Mouse (Mus musculus) lung, postnatal 0 days (tissue): ENCODE results near the gene Wdr66. TPM values are rescaled to one million over a fixed set of nuclear protein-coding genes. Genes with fewer than 3 reads are reported as not detected.

ENCODE experiments used
- ATAC-seq: fragments of 200-750 bp; cut with Nextera tagmentation; 2 replicates; pipeline ENCODE4 v1.8.0; 2017; ENCODE audit warnings: moderate library complexity
- DNase-seq: peaks from one replicate; pipeline ENCODE4 v3.0.0-alpha.2; 2016; ENCODE audit warnings: low spot score
- H3K27ac ChIP-seq: fragments of 300-500 bp; sonication (generic); 2 replicates; pipeline ENCODE4 v1.5.1; 2014; ENCODE audit warnings: antibody characterized with exemption, mild to moderate bottlenecking, low read length, mixed read lengths
- H3K27me3 ChIP-seq: fragments of 300-500 bp; sonication (generic); replicated peaks from 2 replicates; pipeline ENCODE4 v1.6.1; 2014; ENCODE audit warnings: low read length, mixed read lengths; ENCODE audit not compliant: insufficient read depth
- H3K36me3 ChIP-seq: fragments of 300-500 bp; sonication (generic); 2 replicates; pipeline ENCODE4 v1.6.1; 2014; ENCODE audit warnings: low read length, mixed read lengths; ENCODE audit not compliant: insufficient read depth
- H3K4me1 ChIP-seq: fragments of 300-500 bp; sonication (generic); 2 replicates; pipeline ENCODE4 v1.6.1; 2014; ENCODE audit warnings: antibody characterized with exemption, low read depth, low read length, mixed read lengths; ENCODE audit not compliant: insufficient read depth
- H3K4me2 ChIP-seq: fragments of 300-500 bp; sonication (generic); replicated peaks from 2 replicates; pipeline ENCODE4 v1.6.1; 2014; ENCODE audit warnings: low read depth, mild to moderate bottlenecking, low read length, moderate library complexity, mixed read lengths
- H3K4me3 ChIP-seq: fragments of 300-500 bp; sonication (generic); 2 replicates; pipeline ENCODE4 v1.5.1; 2014; ENCODE audit warnings: low read depth, low read length
- H3K9ac ChIP-seq: fragments of 300-500 bp; sonication (generic); replicated peaks from 2 replicates; pipeline ENCODE4 v1.6.1; 2014; ENCODE audit warnings: low read depth, mild to moderate bottlenecking
- H3K9me3 ChIP-seq: fragments of 300-500 bp; sonication (generic); 2 replicates; pipeline ENCODE4 v1.6.1; 2016; ENCODE audit warnings: low read length, mixed read lengths
- CTCF ChIP-seq: IDR thresholded peaks from 2 replicates; pipeline ENCODE4 v1.5.1; 2016; ENCODE audit warnings: antibody characterized with exemption, mild to moderate bottlenecking
- EP300 ChIP-seq: IDR thresholded peaks from 2 replicates; pipeline ENCODE4 v1.6.1; 2016; ENCODE audit warnings: antibody characterized with exemption, mild to moderate bottlenecking, control low read depth
- WGBS: fragments of 180-500 bp; shearing (Covaris S2); extraction: QIAGEN DNeasy Blood & Tissue Kit; methylation state at CpG from one replicate; pipeline ENCODE4 v1.1.7; 2014; 5-methylcytosine and 5-hydroxymethylcytosine counted together
- polyA plus RNA-seq: library from polyadenylated mRNA; unstranded; fragments of >200 nt; fragmentation: Nextera tagmentation; extraction: Ambion mirVana; gene quantifications from 2 replicates; pipeline ENCODE4 v1.2.1, GENCODE M21; 2015

The Wdr66 gene
- polyA plus RNA-seq, 1 experiment from 2014 or later, result 1.9 TPM

GRCm38 (mm10) chr5:123266909-123267308 lies 15.0 kb downstream of the Wdr66 start:
- 76% methylated on average over 3 of the region's 3 CpGs for WGBS
- Histone ChIP-seq H3K9ac (no peak overlapping the region), H3K9me3 (no peaks in the 10 kb centered on the region), H3K4me2 (no peak overlapping the region), H3K27me3 (no peaks in the 10 kb centered on the region), H3K36me3 (no peaks in the 10 kb centered on the region), H3K4me3 (no peak overlapping the region), H3K27ac (no peak overlapping the region), H3K4me1 (no peaks in the 10 kb centered on the region)
- peak; percentile 27 for DNase-seq
- TF ChIP-seq CTCF (peak; percentile 49), EP300 (no peak)
- ATAC-seq, result no peak

GRCm38 (mm10) chr5:123268477-123269474 lies 16.9 kb downstream of the Wdr66 start:
- H3K4me1 ChIP-seq, result no peaks in the 10 kb centered on the region
- DNase-seq (no peak), ATAC-seq (no peak)
- no peak overlapping the region for H3K4me3 ChIP-seq
- H3K27me3 ChIP-seq, result no peaks in the 10 kb centered on the region
- H3K9me3 ChIP-seq, result no peaks in the 10 kb centered on the region
- no peak overlapping the region for H3K27ac ChIP-seq
- no peak overlapping the region for H3K9ac ChIP-seq
- 76% methylated on average over 28 of the region's 28 CpGs for WGBS
- no peaks in the 10 kb centered on the region for H3K36me3 ChIP-seq
- TF ChIP-seq CTCF (0 out of 2 replicates have a peak, but pooled peaks have one; percentile 1), EP300 (no peak)
- no peak overlapping the region for H3K4me2 ChIP-seq

GRCm38 (mm10) chr5:123270917-123271316 lies 19.0 kb downstream of the Wdr66 start:
- Histone ChIP-seq H3K36me3 (no peaks in the 10 kb centered on the region), H3K27ac (no peak overlapping the region), H3K27me3 (no peaks in the 10 kb centered on the region), H3K9me3 (no peaks in the 10 kb centered on the region), H3K4me3 (no peak overlapping the region), H3K4me1 (no peaks in the 10 kb centered on the region), H3K4me2 (no peak overlapping the region), H3K9ac (no peak overlapping the region)
- ATAC-seq (no peak), DNase-seq (no peak)
- 59% methylated on average over 11 of the region's 11 CpGs for WGBS
- no peak for TF ChIP-seq EP300

- H3K4me1 ChIP-seq, result no peaks in the 10 kb centered on the region
- no peak overlapping the region for H3K27ac ChIP-seq
- 81% methylated on average over 5 of the region's 5 CpGs for WGBS
- H3K9ac ChIP-seq, result no peak overlapping the region
- ATAC-seq (no peak), DNase-seq (no peak)
- H3K4me3 ChIP-seq, result no peak overlapping the region
- no peaks in the 10 kb centered on the region for H3K27me3 ChIP-seq
- no peak overlapping the region for H3K4me2 ChIP-seq
- H3K36me3 ChIP-seq, result no peaks in the 10 kb centered on the region
- H3K9me3 ChIP-seq, result no peaks in the 10 kb centered on the region
- no peak for TF ChIP-seq CTCF
- TF ChIP-seq EP300, result no peak
Measured at GRCm38 (mm10) chr5:123272927-123273326, 21.0 kb downstream of the Wdr66 start.

- ATAC-seq (no peak), DNase-seq (no peak)
- Histone ChIP-seq H3K9ac (no peak overlapping the region), H3K4me3 (no peak overlapping the region), H3K27ac (peak overlapping the region; percentile 23), H3K4me2 (0 out of 2 replicates have a peak overlapping the region, but pooled peaks have one; percentile 5), H3K4me1 (no peaks in the 10 kb centered on the region), H3K9me3 (no peaks in the 10 kb centered on the region), H3K27me3 (no peaks in the 10 kb centered on the region), H3K36me3 (no peaks in the 10 kb centered on the region)
- WGBS, result 60% methylated on average over 9 of the region's 9 CpGs
- TF ChIP-seq EP300, result no peak
- no peak for TF ChIP-seq CTCF
Measured at GRCm38 (mm10) chr5:123276636-123277341, 24.9 kb downstream of the Wdr66 start.

GRCm38 (mm10) chr5:123277342-123277701 lies 25.4 kb downstream of the Wdr66 start:
- no peaks in the 10 kb centered on the region for H3K36me3 ChIP-seq
- ATAC-seq (peak; percentile 86), DNase-seq (peak; percentile 88)
- H3K4me2 ChIP-seq, result no peak overlapping the region
- H3K4me3 ChIP-seq, result no peak overlapping the region
- H3K9ac ChIP-seq, result no peak overlapping the region
- TF ChIP-seq CTCF (no peak), EP300 (0 out of 2 replicates have a peak, but pooled peaks have one; percentile 34)
- H3K27ac ChIP-seq, result peak overlapping the region; percentile 23
- H3K4me1 ChIP-seq, result no peaks in the 10 kb centered on the region
- no peaks in the 10 kb centered on the region for H3K27me3 ChIP-seq
- no peaks in the 10 kb centered on the region for H3K9me3 ChIP-seq
- WGBS, result 32% methylated on average over 7 of the region's 7 CpGs
